Mouse (Mus musculus) right cerebral cortex, postnatal 25 days (tissue): ENCODE data around the gene Nfkbil1.

Source experiments
- DNase-seq: peaks from one replicate; pipeline ENCODE4 v3.0.0; 2022

Nfkbil1 gene

GRCm38 (mm10) chr17:35253293-35254093, 17.9 kb upstream of the Nfkbil1 start:
- no peak for DNase-seq

- DNase-seq: no peak
Measured at GRCm38 (mm10) chr17:35252619-35253292, 17.2 kb upstream of the Nfkbil1 start.

DNA sequence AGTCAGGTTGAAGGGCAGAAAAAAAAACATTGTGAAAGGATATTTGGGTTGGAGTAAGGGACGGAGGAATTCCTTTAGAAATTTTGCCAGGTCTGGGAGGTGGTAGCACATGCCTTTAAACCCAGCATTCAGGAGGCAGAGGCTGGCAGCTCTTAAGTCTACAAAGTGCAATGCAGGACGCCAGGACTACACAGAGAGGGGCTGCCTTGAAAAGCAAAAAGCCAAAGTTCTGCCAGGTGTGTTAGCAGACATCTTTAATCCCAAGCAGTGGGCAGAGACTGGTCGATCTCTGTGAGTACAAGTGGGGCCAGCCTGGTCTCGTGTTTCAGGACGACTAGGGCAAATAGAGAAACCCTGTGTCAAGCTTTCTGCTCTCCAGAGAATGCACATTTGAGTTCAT, 16.4 kb upstream of the Nfkbil1 start:
- no peak for DNase-seq

- no peak for DNase-seq
Measured at GRCm38 (mm10) chr17:35251162-35251719, 15.6 kb upstream of the Nfkbil1 start.

DNA sequence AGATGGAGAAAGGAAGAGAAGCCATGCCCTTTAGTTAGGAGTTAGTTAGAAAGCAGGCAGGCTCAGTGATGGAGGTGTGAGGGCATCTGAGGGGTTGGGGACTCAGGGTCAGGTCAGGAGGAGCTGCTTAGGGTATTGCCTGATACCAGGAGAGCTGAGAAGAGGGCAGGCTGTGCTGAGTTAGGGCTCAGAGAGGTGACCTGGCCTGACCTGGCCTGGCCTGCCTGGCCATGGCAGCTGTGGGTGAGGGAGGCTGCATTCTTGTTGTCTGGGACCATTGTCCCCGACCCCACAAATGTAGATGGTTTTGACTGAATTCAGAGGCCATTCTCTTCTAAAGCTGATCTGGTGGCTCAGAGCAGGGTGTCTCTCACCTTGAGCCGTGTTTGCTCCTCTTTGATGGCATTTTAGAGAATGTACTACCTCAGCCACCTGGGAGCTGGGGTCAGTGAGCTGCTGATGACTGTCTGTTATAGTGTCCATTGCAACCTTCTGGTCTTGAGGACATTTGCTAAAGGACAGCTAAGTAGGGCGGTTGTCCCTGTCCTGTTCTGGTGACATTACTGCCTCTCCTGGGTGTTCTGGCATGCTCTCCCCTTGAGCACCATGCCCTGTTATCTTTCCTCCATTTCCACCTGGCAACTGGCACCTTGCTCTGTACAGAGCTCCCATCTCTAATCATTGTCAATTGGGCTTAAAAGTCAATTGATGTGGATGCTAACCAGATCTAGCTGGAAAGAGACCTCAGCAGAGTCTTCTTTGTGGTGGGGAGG, 14.9 kb upstream of the Nfkbil1 start:
- no peak for DNase-seq

GRCm38 (mm10) chr17:35249451-35250197, 14.0 kb upstream of the Nfkbil1 start:
- no peak for DNase-seq

DNA sequence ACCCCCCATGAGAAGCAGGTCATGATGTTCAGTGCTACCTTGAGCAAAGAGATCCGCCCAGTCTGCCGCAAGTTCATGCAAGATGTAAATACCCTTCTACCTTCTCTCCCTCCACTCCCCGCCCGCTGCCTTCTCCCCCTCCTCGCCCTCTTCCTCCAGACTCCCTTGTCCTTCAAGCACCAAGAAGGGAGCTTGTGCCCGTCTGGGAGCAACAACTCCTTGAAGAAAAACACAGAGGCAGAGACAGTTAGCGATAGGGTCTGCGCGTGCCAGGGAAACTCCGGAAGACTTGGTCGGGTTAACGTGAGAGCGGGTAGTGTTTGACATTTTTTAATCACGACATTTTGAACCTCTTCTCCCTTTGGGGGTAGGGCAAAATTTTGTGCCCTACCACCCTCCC, 13.4 kb upstream of the Nfkbil1 start:
- no peak for DNase-seq

- no peak for DNase-seq
Measured at GRCm38 (mm10) chr17:35247144-35247543, 11.6 kb upstream of the Nfkbil1 start.

- DNase-seq: no peak
Measured at GRCm38 (mm10) chr17:35245731-35246623, 10.4 kb upstream of the Nfkbil1 start.

- DNase-seq: no peak
Measured at GRCm38 (mm10) chr17:35244999-35245398, 9.4 kb upstream of the Nfkbil1 start.

DNA sequence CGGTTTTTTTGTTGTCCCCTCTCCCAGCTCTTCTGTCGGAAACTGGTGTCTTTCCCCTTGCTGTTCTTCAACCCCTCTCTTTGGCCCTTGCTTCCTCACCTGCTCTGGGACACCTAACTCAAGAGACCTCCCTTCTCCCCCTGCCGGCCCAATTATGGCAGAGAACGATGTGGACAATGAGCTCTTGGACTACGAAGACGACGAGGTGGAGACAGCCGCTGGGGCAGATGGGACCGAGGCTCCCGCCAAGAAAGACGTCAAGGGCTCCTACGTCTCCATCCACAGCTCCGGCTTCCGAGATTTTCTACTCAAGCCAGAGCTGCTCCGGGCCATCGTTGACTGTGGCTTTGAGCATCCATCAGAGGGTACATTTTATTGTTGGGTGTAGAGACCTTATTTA, 7.5 kb upstream of the Nfkbil1 start:
- peak; percentile 64 for DNase-seq

GRCm38 (mm10) chr17:35242015-35242941, 6.7 kb upstream of the Nfkbil1 start:
- no peak for DNase-seq

- DNase-seq: peak; percentile 99
Measured at GRCm38 (mm10) chr17:35241305-35242014, 5.9 kb upstream of the Nfkbil1 start, which contains the start of gene Ddx39b. Ddx39b (plus strand) TSS chr17:35241746.

- DNase-seq: no peak
Measured at GRCm38 (mm10) chr17:35240384-35241304, 5.1 kb upstream of the Nfkbil1 start.

DNA sequence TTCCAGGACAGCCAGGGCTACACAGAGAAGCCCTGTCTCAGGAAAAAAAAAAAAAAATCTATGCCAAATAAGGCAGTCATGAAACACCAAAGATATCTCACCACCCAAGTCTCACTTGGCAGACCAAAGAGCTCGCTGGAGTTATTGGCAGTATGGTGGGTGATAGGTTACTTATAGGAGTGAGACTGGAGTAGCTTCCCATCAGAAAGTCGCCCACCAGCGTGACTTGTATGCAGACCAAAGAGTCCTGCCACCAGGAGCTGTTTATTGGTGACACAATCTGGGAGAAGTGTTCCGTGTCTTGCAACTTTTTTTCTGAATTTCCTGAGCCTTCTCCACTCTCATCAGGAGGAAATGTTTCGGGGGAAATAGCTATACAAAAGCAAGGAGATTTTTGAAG, 4.1 kb upstream of the Nfkbil1 start:
- DNase-seq: no peak

GRCm38 (mm10) chr17:35237504-35237903, 1.9 kb upstream of the Nfkbil1 start:
- no peak for DNase-seq

- peak; percentile 58 for DNase-seq
Measured at GRCm38 (mm10) chr17:35236996-35237395, 1.4 kb upstream of the Nfkbil1 start.

DNA sequence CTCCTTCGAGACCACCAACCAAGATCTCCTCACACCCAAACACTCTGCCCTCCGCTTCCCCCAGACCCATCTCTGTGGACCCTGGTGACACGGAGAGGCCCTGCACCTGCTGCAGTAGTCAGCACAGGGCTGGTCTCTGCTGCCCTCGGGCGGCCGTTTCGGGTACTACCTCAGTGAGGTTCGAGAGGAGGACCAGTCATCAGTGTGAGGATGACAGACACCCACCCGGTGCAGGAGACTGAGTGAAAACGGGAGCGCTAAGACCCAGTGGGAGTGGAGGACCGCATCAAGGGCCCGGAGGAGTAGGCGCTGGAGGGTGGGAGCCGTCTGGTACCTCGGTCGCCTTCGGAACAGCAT, 776 bp upstream of the Nfkbil1 start:
- DNase-seq: peak; percentile 98

- DNase-seq: no peak
Measured at GRCm38 (mm10) chr17:35234903-35235302, 689 bp downstream of the Nfkbil1 start.
